21 mouse cellular contexts compared by ENCODE assay signal in the genomic region with DNA sequence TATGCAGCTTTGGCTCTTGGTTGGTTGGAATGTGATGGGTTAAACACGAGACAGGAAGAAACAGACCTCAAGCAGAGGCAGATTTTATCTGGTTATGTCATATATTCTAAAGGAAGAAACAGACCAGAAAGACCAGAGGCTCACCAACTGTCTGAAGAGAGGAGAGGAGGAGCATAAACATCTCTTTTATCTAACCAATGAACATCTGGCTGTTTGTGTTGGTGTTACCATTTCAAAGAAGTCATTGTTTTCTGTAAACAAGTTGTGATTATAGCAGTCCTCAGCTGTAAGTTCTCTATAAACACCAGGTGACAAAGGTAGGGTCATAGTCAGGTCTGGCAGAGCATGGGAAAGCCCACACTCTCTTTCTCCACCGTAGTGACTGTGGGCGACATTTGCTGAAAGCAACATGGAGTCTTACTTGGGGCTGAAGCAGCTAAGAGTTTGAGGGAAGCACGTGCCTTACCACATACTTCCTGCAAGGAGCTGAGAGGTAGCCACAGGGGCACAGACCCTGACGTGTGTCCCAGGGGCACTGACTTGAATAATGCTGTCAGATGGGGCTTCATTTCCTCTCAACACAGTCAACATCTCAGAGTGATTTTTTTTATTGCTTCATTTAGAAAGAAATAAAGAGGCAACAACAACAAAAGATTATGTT. TPM values are rescaled to one million over a fixed set of nuclear protein-coding genes. Genes with fewer than 3 reads are reported as not detected.
DNase-seq lines count a peak whose midpoint lies in the region; ATAC-seq lines count a peak whose summit lies in the region.
"Had no signal": no experiment of that assay in that cellular context is flagged by ENCODE, and none has a peak within 500 bp of the region (broad histone marks: within the 10 kb centered on the region; RNA-seq: fewer than 3 reads in every experiment).

No protein-coding gene starts in this region.

- no peaks in the 10 kb centered on the region for H3K36me3 ChIP-seq in heart, embryonic 16.5 days (ENCODE audit: control insufficient read depth, insufficient read depth)
- H3K36me3 ChIP-seq in hindbrain, embryonic 12.5 days = no peaks in the 10 kb centered on the region
- H3K36me3 ChIP-seq: embryonic facial prominence, embryonic 10.5 days; heart, embryonic 13.5 days; midbrain, embryonic 12.5 days had no signal

- peaks cover 27% of the 10 kb centered on the region for H3K4me1 ChIP-seq in heart, embryonic 16.5 days (ENCODE audit: control insufficient read depth, insufficient read depth, low read length)
- no peaks in the 10 kb centered on the region for H3K4me1 ChIP-seq in hindbrain, embryonic 12.5 days
- H3K4me1 ChIP-seq: midbrain, embryonic 12.5 days had no signal

- no peak for DNase-seq in heart, adult 11 months
- peak; percentile 88 for DNase-seq in CD4-positive, CD25-positive, alpha-beta regulatory T cell, adult 2 months (ENCODE audit: low read depth, low spot score)
- peak; percentile 87 for DNase-seq in induced T-regulatory cell, adult 2 months (ENCODE audit: low read depth)
- DNase-seq in spleen, postnatal 36 days (ENCODE audit: low spot score in 2 of 2) = peak; percentile 76 to 79
- DNase-seq in adrenal gland, adult 18-20 months (ENCODE audit: low spot score in 2 of 2) = no peak
- DNase-seq in embryo, embryonic 9.5 days (ENCODE audit: extremely low spot score) = no peak
- DNase-seq: adrenal gland, postnatal 36 days; cerebellum, adult 2 months; kidney, postnatal 36 days; right cerebral cortex, postnatal 25 days had no signal

- 48% methylated on average over 5 of the region's 5 CpGs for WGBS in heart, embryonic 16.5 days
- 48% methylated on average over 5 of the region's 5 CpGs for WGBS in hindbrain, embryonic 12.5 days

- no peak overlapping the region for H3K4me3 ChIP-seq in heart, embryonic 16.5 days (ENCODE audit: low read length)
- no peak overlapping the region for H3K4me3 ChIP-seq in hindbrain, embryonic 12.5 days
- H3K4me3 ChIP-seq: embryonic facial prominence, embryonic 10.5 days; heart, embryonic 13.5 days; midbrain, embryonic 12.5 days had no signal

- no peaks in the 10 kb centered on the region for H3K27me3 ChIP-seq in heart, embryonic 16.5 days (ENCODE audit: control insufficient read depth, insufficient read depth, low read length)
- H3K27me3 ChIP-seq in hindbrain, embryonic 12.5 days = no peaks in the 10 kb centered on the region
- H3K27me3 ChIP-seq: heart, embryonic 13.5 days; midbrain, embryonic 12.5 days had no signal

- no peak overlapping the region for H3K9ac ChIP-seq in heart, embryonic 16.5 days (ENCODE audit: low read length)
- no peak overlapping the region for H3K9ac ChIP-seq in hindbrain, embryonic 12.5 days
- H3K9ac ChIP-seq: heart, embryonic 13.5 days; liver, embryonic 14.5 days; midbrain, embryonic 12.5 days had no signal

- no peaks in the 10 kb centered on the region for H3K9me3 ChIP-seq in heart, embryonic 16.5 days (replicated peaks; ENCODE audit: control insufficient read depth, low read length)
- H3K9me3 ChIP-seq in hindbrain, embryonic 12.5 days (replicated peaks) = no peaks in the 10 kb centered on the region
- H3K9me3 ChIP-seq: embryonic facial prominence, embryonic 10.5 days; heart, embryonic 13.5 days; midbrain, embryonic 12.5 days had no signal

- no peak overlapping the region for H3K4me2 ChIP-seq in heart, embryonic 16.5 days (ENCODE audit: low read depth, low read length)
- H3K4me2 ChIP-seq in hindbrain, embryonic 12.5 days (replicated peaks) = no peak overlapping the region
- H3K4me2 ChIP-seq: heart, embryonic 13.5 days; midbrain, embryonic 12.5 days had no signal

- ATAC-seq in heart, embryonic 16.5 days (replicated peaks; ENCODE audit: extremely low read depth, insufficient read depth, low FRiP score) = 0 out of 2 replicates have a peak, but pooled peaks have one; percentile 25
- no peak for ATAC-seq in hindbrain, embryonic 12.5 days (ENCODE audit: low FRiP score)
- ATAC-seq: intestine, embryonic 16.5 days had no signal

- H3K27ac ChIP-seq in heart, embryonic 16.5 days (ENCODE audit: low read length) = no peak overlapping the region
- H3K27ac ChIP-seq in hindbrain, embryonic 12.5 days = no peak overlapping the region
- H3K27ac ChIP-seq: embryonic facial prominence, embryonic 10.5 days; heart, embryonic 13.5 days; liver, embryonic 14.5 days; midbrain, embryonic 12.5 days had no signal

RNA-seq across cellular contexts. Expression of a gene that starts 31.4 kb away (rescaled TPM):
- polyA plus RNA-seq in heart, embryonic 16.5 days (2015; fragmentation: Nextera tagmentation; extraction: Ambion mirVana) = 12.5 and 14.8 TPM in 2 replicates
- total RNA-seq in adrenal gland, adult 18-20 months (2021) = 10 to 100 TPM; 55.9 to 77.0 TPM
- polyA plus RNA-seq in hindbrain, embryonic 12.5 days (2016; fragmentation: Nextera tagmentation; extraction: Ambion mirVana) = 65.1 and 68.3 TPM in 2 replicates

RNA-seq across cellular contexts. Expression of a gene that starts 45.3 kb away (rescaled TPM):
- polyA plus RNA-seq in heart, embryonic 16.5 days (2015; fragmentation: Nextera tagmentation; extraction: Ambion mirVana) = 2.0 and 5.2 TPM in 2 replicates
- total RNA-seq in adrenal gland, adult 18-20 months (2021) = under 1 TPM; 0.23 to 0.58 TPM
- 0.05 TPM in 1 of 2 replicates, not detected in the other for polyA plus RNA-seq in hindbrain, embryonic 12.5 days (2016; fragmentation: Nextera tagmentation; extraction: Ambion mirVana)
- polyA plus RNA-seq: heart, embryonic 13.5 days; neural tube, embryonic 14.5 days had no signal

RNA-seq across cellular contexts. Expression of a gene that starts 52.3 kb away (rescaled TPM):
- 0.18 TPM in 1 of 2 replicates, not detected in the other for polyA plus RNA-seq in heart, embryonic 16.5 days (2015; fragmentation: Nextera tagmentation; extraction: Ambion mirVana)
- total RNA-seq in adrenal gland, adult 18-20 months (2021) = not detected
- polyA plus RNA-seq in hindbrain, embryonic 12.5 days (2016; fragmentation: Nextera tagmentation; extraction: Ambion mirVana) = not detected in 2 replicates
- total RNA-seq: adrenal gland, postnatal 36 days; gastrocnemius, adult 18-20 months; left cerebral cortex, adult 8-10 months had no signal
- polyA plus RNA-seq: cerebellum, adult 2 months; embryonic facial prominence, embryonic 10.5 days; forebrain, embryonic 11.5 days; heart, embryonic 13.5 days; intestine, embryonic 16.5 days; midbrain, embryonic 12.5 days; neural tube, embryonic 14.5 days had no signal

Comparison
In these comparisons a context has a peak if more than half of its experiments do, and no peak if none do; other contexts are left out.
1. DNase-seq: peak in CD4-positive, CD25-positive, alpha-beta regulatory T cell, adult 2 months (single experiment), induced T-regulatory cell, adult 2 months (single experiment) and spleen, postnatal 36 days (2 of 2); none in heart, adult 11 months (single experiment), adrenal gland, adult 18-20 months (0 of 2) and embryo, embryonic 9.5 days (single experiment).